Mouse (Mus musculus) lung, postnatal 25 days (tissue): ENCODE results near the gene B3gnt4.
"Not testable (repeated sequence)": the region's sequence is repeated elsewhere in the genome, so short reads cannot be mapped to it uniquely, and the experiment has no call there.

Experiments
- DNase-seq: peaks from one replicate; pipeline ENCODE4 v3.0.0; 2022; ENCODE audit warnings: low spot score

Gene B3gnt4

DNA sequence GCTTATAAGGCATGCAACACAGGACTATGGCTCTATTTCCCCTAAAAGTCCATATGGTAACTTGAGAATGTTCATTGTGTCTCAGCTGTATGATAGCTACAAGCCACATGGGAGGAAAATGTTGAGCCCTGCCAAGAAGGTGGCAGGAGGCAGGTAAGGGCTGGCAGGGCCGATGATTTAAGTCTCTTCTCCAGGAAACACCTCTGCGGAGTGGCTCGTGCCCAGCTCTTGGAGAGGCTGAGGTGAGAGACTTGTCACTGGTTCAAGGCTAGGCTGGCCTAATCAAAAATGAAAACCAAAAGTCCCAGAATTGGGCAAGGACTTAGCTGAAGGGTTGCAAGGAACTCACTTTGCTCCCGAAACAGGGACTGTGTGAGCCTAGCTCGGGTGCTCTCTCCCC, at the start of gene B3gnt4:
Gene B3gnt4 (plus strand): TSS at position 301 of the 400 bp plus-strand sequence.
- no peak for DNase-seq

- DNase-seq: no peak
Observed at GRCm38 (mm10) chr5:123461420-123461819, 48.8 kb upstream of the B3gnt4 start.

DNA sequence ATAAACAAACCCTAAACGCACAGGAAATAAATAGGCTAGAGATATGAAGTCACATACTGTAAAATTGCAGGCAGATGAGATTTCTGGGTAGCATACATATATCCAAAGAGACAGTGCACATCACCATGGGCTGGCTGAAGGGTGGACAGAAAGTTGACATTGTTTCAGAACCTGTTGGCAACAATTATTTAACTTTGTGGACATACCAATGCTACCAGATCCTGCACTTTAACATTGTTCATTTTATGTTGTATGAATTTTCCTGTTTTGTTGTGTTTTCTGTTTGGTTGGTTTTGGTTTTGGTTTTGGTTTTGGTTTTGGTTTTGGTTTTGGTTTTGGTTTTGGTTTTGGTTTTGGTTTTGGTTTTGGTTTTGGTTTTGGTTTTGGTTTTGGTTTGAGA, 45.6 kb upstream of the B3gnt4 start:
- no peak for DNase-seq

DNA sequence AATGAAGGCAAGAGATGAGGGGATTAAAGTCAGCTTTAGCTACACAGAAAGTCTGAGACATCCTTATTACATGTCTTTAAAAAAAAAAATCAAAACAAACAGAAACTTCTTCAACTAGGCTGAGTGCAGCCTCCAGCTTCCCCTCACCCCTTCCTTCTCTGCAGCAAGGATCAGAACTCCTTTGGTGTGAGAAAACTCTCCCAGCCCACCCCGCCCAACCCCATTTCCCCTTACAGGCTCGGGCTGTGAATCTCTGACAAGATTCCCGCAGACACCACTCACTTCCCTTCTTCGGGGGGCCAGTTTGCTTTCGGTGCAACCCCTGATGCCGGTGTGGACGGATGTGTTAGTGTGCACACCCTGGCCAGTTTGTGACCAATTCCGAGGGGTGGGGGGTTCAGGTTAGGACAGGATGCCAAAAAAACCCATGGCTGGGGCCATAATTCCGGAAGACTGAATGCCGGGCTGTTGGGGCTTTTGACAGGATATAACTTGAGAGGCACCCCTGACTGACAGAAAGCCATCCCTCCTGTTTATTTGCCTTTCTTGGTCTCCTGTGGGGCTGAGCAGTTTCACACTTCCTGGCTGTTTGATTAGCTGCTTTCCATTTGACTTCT, 39.4 kb upstream of the B3gnt4 start:
- no peak for DNase-seq

DNA sequence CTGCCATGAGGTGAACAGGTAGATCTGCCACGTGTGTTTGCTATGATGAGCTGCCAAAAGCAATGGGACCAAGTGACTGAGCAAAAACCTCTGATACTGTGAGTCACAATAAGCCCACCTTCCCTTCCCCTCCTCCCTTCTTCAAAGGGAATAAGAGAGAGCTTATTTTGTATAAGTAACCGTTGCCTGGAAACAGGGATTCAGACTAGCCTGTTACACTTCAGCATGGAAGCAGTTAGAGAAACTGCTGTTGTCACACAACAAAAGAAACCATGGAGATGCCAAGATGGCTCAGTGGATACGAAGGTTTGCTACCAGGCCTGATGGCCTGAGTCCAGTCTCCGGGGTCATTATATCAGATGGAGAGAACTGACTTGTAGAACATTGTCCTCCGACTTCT, 36.4 kb upstream of the B3gnt4 start:
- no peak for DNase-seq

GRCm38 (mm10) chr5:123487659-123488395, 22.4 kb upstream of the B3gnt4 start:
- DNase-seq: no peak

DNA sequence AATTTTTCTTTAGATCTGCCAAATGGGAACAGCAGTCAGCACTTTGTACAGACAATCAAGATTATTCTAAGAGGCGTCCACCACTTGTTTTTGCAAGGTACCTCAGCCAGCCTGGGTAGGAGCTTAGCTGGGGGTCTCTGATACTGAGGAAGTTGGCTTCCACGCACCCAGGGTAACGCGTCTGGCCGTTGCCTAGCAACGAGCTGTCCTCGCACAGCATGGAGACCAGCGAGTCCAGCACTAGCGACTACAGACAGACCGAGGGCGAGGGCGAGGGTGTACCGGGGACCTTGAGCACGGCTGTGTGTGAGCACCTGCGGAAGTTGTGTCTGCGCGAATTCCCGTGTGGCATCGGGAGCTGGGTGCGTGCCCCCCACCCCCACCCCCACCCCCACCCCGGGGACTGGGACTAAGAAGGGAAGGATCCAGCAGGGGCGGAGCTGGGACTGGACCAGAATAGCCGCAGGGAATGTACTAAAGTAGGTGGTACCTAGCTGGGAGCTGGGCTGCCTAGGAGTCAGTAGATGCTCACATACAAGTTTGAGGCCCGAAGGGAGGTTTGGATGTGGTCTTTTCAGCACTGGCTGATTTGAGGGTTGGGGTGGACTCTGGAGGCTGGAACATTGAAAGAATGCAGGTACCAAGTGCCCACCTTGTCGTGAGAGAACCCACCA, 21.0 kb upstream of the B3gnt4 start, which contains the start of the genes Lrrc43 and Il31:
Gene Lrrc43 (plus strand): TSS at position 194 of the 674 bp plus-strand sequence.
Gene Il31 (minus strand): TSS at position 378 of the 674 bp plus-strand sequence.
- no peak for DNase-seq

DNA sequence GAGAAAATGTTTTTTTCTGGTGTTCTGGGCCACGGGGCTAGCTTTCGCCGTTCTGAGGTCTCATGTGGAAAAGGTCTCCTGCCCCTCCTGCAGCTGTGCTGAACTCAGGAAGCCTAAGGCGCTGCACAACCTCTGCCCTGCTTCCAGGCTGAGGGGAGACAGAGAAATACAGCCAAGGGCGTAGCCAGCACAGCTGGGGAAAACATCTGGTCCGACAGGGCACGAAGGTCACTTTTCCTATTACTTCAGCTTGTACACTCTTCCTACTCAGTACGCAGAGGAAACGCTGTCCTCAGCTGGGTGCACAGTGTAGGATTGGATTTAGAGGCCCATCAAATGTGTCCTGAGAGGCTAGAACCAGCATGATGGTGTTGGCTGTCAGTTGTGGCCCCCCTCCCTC, 20.3 kb upstream of the B3gnt4 start:
- no peak for DNase-seq

- DNase-seq: no peak
Observed at GRCm38 (mm10) chr5:123499717-123500116, 10.5 kb upstream of the B3gnt4 start.

DNA sequence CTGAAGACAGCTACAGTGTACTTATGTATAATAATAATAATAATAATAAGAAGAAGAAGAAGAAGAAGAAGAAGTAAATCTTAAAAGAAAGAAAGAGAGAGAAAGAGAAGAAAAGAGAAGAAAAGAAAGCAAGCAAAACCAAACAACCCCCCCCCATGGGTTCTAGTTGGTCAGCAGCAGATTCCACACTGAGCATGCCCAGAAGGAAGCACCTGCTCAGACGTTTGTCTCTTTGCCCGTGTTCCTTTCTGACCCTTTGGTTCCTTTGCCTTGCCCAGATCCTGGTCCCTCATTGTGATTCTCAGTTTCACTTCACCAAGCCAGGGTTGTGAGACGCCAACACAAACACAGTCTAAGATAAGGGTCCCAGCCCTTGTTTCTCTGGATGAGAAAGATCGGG, 8.3 kb upstream of the B3gnt4 start:
- DNase-seq: no peak

DNA sequence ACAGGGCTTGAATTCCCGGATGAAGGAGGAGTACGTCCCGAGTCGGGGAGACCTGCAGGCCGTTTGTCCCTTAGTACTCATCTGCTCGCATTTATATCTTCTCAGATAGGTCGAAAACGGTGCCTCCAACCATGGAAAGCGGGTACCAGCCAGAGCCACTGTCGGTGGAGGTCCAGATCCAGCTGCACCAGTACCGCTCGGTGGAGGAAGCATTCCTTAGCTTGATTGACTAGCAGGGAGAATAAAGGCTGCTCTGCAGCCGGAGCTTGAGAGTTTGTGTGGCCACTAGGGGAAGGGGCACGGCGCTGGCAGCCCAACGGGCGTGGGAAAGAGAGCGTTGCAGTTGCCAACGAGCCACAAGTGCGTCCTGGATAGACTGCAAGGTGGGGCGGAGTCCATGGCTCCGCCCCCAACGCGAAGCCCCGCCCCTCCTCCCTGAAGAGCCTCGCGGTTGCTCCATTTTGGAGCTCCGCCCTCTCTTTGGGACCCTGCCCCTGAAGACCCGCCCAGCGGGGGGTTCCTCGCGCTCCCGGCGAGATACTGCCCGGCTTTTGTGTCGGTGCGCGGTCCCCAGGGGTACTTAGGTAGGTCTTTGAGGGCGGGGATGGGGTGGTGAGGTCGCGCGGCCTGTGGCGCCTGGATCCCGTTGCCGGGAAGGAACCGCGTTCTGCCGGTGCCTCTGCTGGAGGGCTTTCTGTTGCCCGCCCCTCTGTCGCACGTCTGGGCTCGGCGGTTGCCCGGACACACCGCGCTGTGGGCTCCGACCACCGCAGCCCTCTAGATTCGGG, 2.1 kb upstream of the B3gnt4 start:
- DNase-seq: peak; percentile 74

DNA sequence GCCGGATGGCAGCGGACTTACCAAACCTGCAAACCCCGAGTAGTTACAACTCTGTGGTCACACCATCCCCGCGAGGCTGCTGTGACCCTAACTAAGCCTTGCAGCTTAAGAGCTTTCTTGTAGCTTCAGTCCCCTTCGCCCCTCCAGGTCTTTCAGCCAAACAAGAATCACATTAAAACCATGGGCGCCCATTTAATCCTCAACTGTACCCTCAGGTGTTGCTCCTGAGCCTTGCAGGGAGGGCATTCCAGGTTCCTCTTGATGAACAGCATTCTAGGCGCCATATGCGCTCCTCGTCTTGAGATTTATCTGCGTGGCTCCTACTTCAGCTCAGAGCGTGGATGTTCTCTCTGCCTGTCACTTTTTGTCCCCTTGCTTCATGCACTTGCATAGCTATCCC, 1.3 kb upstream of the B3gnt4 start:
- no peak for DNase-seq

GRCm38 (mm10) chr5:123511426-123511825, 1.2 kb downstream of the B3gnt4 start:
- not testable (repeated sequence) for DNase-seq

DNA sequence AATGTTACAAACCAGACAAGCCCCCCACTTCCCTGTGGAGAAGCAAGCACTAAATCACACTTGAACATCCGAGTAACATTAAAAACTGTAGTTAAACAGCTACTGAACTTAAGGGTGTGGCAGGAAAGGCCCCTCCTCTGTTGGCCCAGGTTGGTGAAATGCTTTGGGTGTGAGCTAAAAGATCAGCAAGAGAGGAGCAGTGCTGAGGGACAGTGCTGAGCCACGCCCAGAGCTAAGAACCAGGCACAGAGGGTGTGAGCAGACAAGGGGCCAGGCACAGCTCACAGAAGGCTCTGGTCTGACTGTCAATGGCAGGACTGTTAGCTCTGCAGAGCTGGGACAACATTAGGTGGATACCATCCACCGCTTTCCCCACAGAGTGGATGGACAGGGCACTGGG, 1.8 kb downstream of the B3gnt4 start:
- DNase-seq: no peak

DNA sequence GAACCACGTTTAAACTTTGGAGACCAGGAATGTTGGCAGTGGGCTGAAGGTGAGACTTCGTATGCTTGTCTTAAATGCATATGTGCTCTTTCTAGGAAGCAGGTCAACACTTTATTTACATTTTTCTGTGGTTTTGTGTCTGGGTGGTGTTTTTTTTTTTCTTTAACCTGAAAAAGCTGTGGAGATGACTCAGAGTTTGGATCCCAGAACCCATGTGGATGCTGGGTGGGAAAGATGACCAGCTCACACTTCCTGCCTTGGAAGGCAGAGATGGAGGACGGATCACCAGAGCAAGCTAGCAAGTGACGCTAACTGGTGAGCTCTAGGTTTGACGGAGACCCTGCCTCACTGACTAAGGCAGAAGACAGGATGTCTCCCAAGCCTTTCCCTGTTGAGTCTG, 4.6 kb downstream of the B3gnt4 start:
- DNase-seq: no peak

DNA sequence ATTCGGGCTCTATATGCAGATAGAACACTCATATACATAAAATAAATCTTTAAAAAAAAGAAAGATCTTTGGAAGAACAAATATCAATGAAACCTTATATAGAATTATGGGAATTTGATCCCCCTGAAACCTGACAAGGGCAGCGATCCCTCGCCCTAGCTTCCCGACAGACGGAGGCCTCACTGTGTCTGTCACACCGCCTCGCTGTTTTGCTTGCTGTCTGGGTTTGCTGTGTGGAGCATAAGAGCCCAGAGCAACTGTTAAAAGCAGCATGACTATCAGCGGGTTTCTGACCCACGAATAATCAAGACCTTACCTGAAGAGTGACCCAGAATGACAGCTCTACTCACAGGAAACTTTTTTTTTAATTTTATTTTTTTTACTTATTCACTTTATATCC, 10.4 kb downstream of the B3gnt4 start:
- no peak for DNase-seq

DNA sequence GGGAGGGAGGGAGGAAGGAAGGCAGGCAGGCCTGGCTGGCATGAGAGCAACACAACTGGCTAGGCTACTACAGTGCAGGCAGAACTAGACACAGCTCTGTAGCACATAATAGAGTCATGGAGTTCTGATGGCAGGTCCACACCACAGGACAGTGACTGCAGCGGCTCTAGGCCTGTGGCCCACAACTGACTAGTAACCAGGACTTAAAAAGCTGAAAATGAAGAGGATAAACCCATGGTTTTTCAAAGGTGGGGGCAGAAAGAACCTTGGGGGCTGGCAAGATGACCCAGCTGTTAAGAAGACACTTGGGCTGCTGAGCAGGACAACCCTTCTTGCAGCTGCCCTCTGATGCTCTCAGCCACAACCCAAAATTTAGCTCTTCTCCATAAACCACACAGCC, 11.4 kb downstream of the B3gnt4 start:
- DNase-seq: no peak

GRCm38 (mm10) chr5:123522166-123522565, 11.9 kb downstream of the B3gnt4 start:
- DNase-seq: no peak

- DNase-seq: peak; percentile 99
Observed at GRCm38 (mm10) chr5:123523692-123524392, 13.6 kb downstream of the B3gnt4 start, which contains the start of gene Diablo. Gene Diablo (minus strand): TSS chr5:123524176.

DNA sequence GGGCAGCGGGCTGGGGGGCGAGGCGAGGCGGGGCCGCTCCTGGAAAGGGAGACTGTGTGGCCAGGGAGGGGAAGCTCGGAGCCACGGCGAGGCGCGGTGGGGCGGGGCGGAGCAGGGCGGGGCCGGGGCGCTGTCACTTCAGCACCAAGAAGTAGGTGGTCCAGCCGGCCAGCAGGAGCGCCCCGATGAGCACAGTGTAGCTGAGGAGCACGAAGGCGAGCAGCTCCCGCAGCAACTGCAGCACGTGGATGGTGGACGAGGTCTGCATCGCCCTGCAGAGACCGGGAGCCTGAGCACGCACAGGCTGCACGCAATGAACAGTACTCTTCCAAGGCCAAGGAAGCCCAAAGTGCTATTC, 14.1 kb downstream of the B3gnt4 start:
- no peak for DNase-seq

GRCm38 (mm10) chr5:123525281-123525680, 15.0 kb downstream of the B3gnt4 start, which contains the start of gene Gm49027:
Gene Gm49027 (minus strand): TSS chr5:123525488.
- no peak for DNase-seq
